Mouse (Mus musculus) hindbrain, postnatal 0 days (tissue): ENCODE measurements around the gene Galnt10. TPM values are rescaled to one million over a fixed set of nuclear protein-coding genes. Genes with fewer than 3 reads are reported as not detected.

Source experiments
- ATAC-seq: fragments of 200-750 bp; cut with Nextera tagmentation; 2 replicates; pipeline ENCODE4 v1.8.0; 2017; ENCODE audit warnings: mild to moderate bottlenecking, moderate TSS enrichment, moderate library complexity
- DNase-seq: peaks from one replicate; pipeline ENCODE4 v3.0.0-alpha.2; 2015; ENCODE audit warnings: low spot score
- H3K27ac ChIP-seq: fragments of 300-500 bp; sonication (generic); 2 replicates; pipeline ENCODE4 v1.5.1; 2014; ENCODE audit warnings: mild to moderate bottlenecking
- H3K27me3 ChIP-seq: fragments of 300-500 bp; sonication (generic); 2 replicates; pipeline ENCODE4 v1.6.1; 2014; ENCODE audit warnings: low read length, mixed read lengths; ENCODE audit not compliant: insufficient read depth
- H3K36me3 ChIP-seq: fragments of 300-500 bp; sonication (generic); 2 replicates; pipeline ENCODE4 v1.6.1; 2014; ENCODE audit warnings: low read length, mixed read lengths; ENCODE audit not compliant: insufficient read depth
- H3K4me1 ChIP-seq: fragments of 300-500 bp; sonication (generic); 2 replicates; pipeline ENCODE4 v1.6.1; 2014; ENCODE audit warnings: antibody characterized with exemption, low read length, mixed read lengths; ENCODE audit not compliant: insufficient read depth
- H3K4me2 ChIP-seq: fragments of 300-500 bp; sonication (generic); 2 replicates; pipeline ENCODE4 v1.6.1; 2014; ENCODE audit warnings: low read depth, mild to moderate bottlenecking, low read length, moderate library complexity, mixed read lengths
- H3K4me3 ChIP-seq: fragments of 300-500 bp; sonication (generic); 2 replicates; pipeline ENCODE4 v1.5.1; 2014; ENCODE audit warnings: low read length
- H3K9ac ChIP-seq: fragments of 300-500 bp; sonication (generic); replicated peaks from 2 replicates; pipeline ENCODE4 v1.6.1; 2014; ENCODE audit warnings: mild to moderate bottlenecking, low read length, moderate library complexity, mixed read lengths
- H3K9me3 ChIP-seq: fragments of 300-500 bp; sonication (generic); 2 replicates; pipeline ENCODE4 v1.6.1; 2016; ENCODE audit warnings: low read length, mixed read lengths
- CTCF ChIP-seq: IDR thresholded peaks from 2 replicates; pipeline ENCODE4 v1.5.1; 2016; ENCODE audit warnings: antibody characterized with exemption, control low read depth, low read depth
- WGBS: fragments of 180-500 bp; shearing (Covaris S2); extraction: QIAGEN DNeasy Blood & Tissue Kit; methylation state at CpG from one replicate; pipeline ENCODE4 v1.1.7; 2014; 5-methylcytosine and 5-hydroxymethylcytosine counted together
- polyA plus RNA-seq: library from polyadenylated mRNA; unstranded; fragments of >200 nt; fragmentation: Nextera tagmentation; extraction: Ambion mirVana; gene quantifications from 2 replicates; pipeline ENCODE4 v1.2.1, GENCODE M21; 2015
- total RNA-seq: library from RNA; depleted of rRNA; stranded (reverse); fragments of >200 nt; gene quantifications from 2 replicates; pipeline ENCODE4 v1.2.3, GENCODE M21; 2014; rRNA removed

Galnt10 gene
- total RNA-seq (20.3 and 23.2 TPM in 2 replicates), polyA plus RNA-seq (10.5 and 10.9 TPM in 2 replicates)

- no peaks in the 10 kb centered on the region for H3K36me3 ChIP-seq
- ATAC-seq, result peak; percentile 92
- 2% methylated on average over 48 of the region's 60 CpGs for WGBS
- peak; percentile 62 for TF ChIP-seq CTCF
- no peaks in the 10 kb centered on the region for H3K27me3 ChIP-seq
- H3K9ac ChIP-seq, result peak within 1 kb of the TSS; percentile 76
- peak within 1 kb of the TSS; percentile 70; the same call in 1 of the 2 replicates for H3K27ac ChIP-seq
- peaks cover 4% of the 10 kb centered on the region; the same call in 1 of the 2 replicates for H3K4me1 ChIP-seq
- no peaks in the 10 kb centered on the region for H3K9me3 ChIP-seq
- H3K4me2 ChIP-seq, result peak within 1 kb of the TSS; percentile 99
- DNase-seq, result peak; percentile 91
- H3K4me3 ChIP-seq, result peak within 1 kb of the TSS; percentile 71
These were observed at the start of gene Galnt10 for GRCm38 (mm10) chr11:57645018-57645559. Galnt10 (plus strand) TSS chr11:57645442.

- Histone ChIP-seq H3K27me3 (no peaks in the 10 kb centered on the region), H3K9ac (no peak overlapping the region), H3K27ac (no peak overlapping the region), H3K4me3 (no peak overlapping the region), H3K36me3 (no peaks in the 10 kb centered on the region), H3K4me1 (peaks cover 15% of the 10 kb centered on the region), H3K4me2 (no peak overlapping the region), H3K9me3 (no peaks in the 10 kb centered on the region)
- WGBS, result 62% methylated on average over 5 of the region's 5 CpGs
- DNase-seq (peak; percentile 21), ATAC-seq (no peak)
- TF ChIP-seq CTCF, result no peak
These were observed 49.3 kb upstream of the Galnt10 start for GRCm38 (mm10) chr11:57595899-57596298.

GRCm38 (mm10) chr11:57598161-57598560 lies 47.1 kb upstream of the Galnt10 start:
- H3K4me2 ChIP-seq, result no peak overlapping the region
- no peak overlapping the region for H3K27ac ChIP-seq
- peak; percentile 48; the same call in 1 of the 2 replicates for ATAC-seq
- 0 out of 2 replicates have a peak, but pooled peaks cover 5% of the 10 kb centered on the region for H3K27me3 ChIP-seq
- no peak for TF ChIP-seq CTCF
- no peaks in the 10 kb centered on the region for H3K9me3 ChIP-seq
- peak; percentile 68 for DNase-seq
- H3K4me3 ChIP-seq, result no peak overlapping the region
- H3K9ac ChIP-seq, result no peak overlapping the region
- no peaks in the 10 kb centered on the region for H3K36me3 ChIP-seq
- WGBS, result 22% methylated on average over 5 of the region's 5 CpGs
- H3K4me1 ChIP-seq, result peaks cover 16% of the 10 kb centered on the region

GRCm38 (mm10) chr11:57599304-57599703 lies 45.9 kb upstream of the Galnt10 start:
- H3K36me3 ChIP-seq, result no peaks in the 10 kb centered on the region
- H3K9ac ChIP-seq, result no peak overlapping the region
- H3K4me1 ChIP-seq, result peaks cover 16% of the 10 kb centered on the region
- no peak for TF ChIP-seq CTCF
- DNase-seq, result no peak
- ATAC-seq, result no peak
- 37% methylated on average over 6 of the region's 6 CpGs for WGBS
- peaks cover 12% of the 10 kb centered on the region; the same call in 1 of the 2 replicates for H3K27me3 ChIP-seq
- H3K27ac ChIP-seq, result 0 out of 2 replicates have a peak overlapping the region, but pooled peaks have one; percentile 41
- H3K4me2 ChIP-seq, result no peak overlapping the region
- no peaks in the 10 kb centered on the region for H3K9me3 ChIP-seq
- no peak overlapping the region for H3K4me3 ChIP-seq

- ATAC-seq, result no peak
- peak; percentile 42 for DNase-seq
- H3K36me3 ChIP-seq, result no peaks in the 10 kb centered on the region
- H3K4me2 ChIP-seq, result no peak overlapping the region
- no peaks in the 10 kb centered on the region for H3K9me3 ChIP-seq
- peaks cover 17% of the 10 kb centered on the region for H3K4me1 ChIP-seq
- no peak overlapping the region for H3K9ac ChIP-seq
- WGBS, result 14% methylated on average over 8 of the region's 8 CpGs
- TF ChIP-seq CTCF, result no peak
- no peak overlapping the region for H3K4me3 ChIP-seq
- H3K27ac ChIP-seq, result peak overlapping the region; percentile 41; the same call in 1 of the 2 replicates
- peaks cover 12% of the 10 kb centered on the region; the same call in 1 of the 2 replicates for H3K27me3 ChIP-seq
These were observed 45.1 kb upstream of the Galnt10 start for GRCm38 (mm10) chr11:57600113-57600512.

DNA sequence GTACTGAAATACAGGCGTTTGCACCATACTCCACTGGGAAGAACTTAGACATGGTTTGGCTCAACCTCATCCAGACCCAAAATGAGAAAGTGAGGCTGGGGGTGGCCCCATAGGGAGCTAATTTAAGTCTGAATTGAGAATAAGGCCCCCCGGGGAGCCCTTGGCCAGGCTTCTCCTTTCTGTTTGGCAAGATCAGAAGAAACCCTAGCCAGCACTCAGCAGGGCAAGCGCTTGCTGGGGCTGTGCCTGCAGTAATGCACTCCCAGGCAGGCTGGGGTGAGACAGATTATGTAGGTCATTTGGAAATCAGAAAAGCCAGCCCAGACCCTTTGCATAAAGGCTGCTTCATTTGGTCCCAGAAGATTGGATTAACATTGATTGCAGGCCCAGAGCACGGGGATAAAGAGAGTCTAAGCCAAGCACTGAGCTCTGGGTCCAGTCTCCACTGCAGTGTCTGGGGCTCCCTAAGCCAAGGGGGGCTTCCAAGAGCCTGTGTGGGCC lies 44.6 kb upstream of the Galnt10 start:
- H3K4me1 ChIP-seq, result peaks cover 21% of the 10 kb centered on the region
- ATAC-seq (peak; percentile 84), DNase-seq (peak; percentile 82)
- no peak overlapping the region for H3K4me2 ChIP-seq
- H3K27me3 ChIP-seq, result peaks cover 12% of the 10 kb centered on the region; the same call in 1 of the 2 replicates
- H3K36me3 ChIP-seq, result no peaks in the 10 kb centered on the region
- H3K9ac ChIP-seq, result no peak overlapping the region
- no peak for TF ChIP-seq CTCF
- 9% methylated on average over 4 of the region's 4 CpGs for WGBS
- no peaks in the 10 kb centered on the region for H3K9me3 ChIP-seq
- H3K4me3 ChIP-seq, result no peak overlapping the region
- peak overlapping the region; percentile 22; the same call in 1 of the 2 replicates for H3K27ac ChIP-seq
